Mouse (Mus musculus) embryonic facial prominence, embryonic 14.5 days (tissue): ENCODE data around the gene Zdhhc8. TPM values are rescaled to one million over a fixed set of nuclear protein-coding genes. Genes with fewer than 3 reads are reported as not detected.

Source experiments
- ATAC-seq: fragments of 200-750 bp; cut with Nextera tagmentation; 2 replicates; pipeline ENCODE4 v1.8.0; 2017; ENCODE audit warnings: low read depth, moderate number of reproducible peaks, moderate TSS enrichment
- DNase-seq: peaks from one replicate; pipeline ENCODE4 v3.0.0-alpha.2; 2015; ENCODE audit warnings: low spot score
- H3K27ac ChIP-seq: fragments of 300-500 bp; sonication (generic); replicated peaks from 2 replicates; pipeline ENCODE4 v1.5.1; 2014; ENCODE audit warnings: low read depth, mild to moderate bottlenecking, low read length, moderate library complexity
- H3K27me3 ChIP-seq: fragments of 300-500 bp; sonication (generic); replicated peaks from 2 replicates; pipeline ENCODE4 v1.6.1; 2014; ENCODE audit warnings: low read length; ENCODE audit not compliant: control insufficient read depth, insufficient read depth
- H3K36me3 ChIP-seq: fragments of 300-500 bp; sonication (generic); 2 replicates; pipeline ENCODE4 v1.6.1; 2014; ENCODE audit warnings: low read length, mixed read lengths; ENCODE audit not compliant: control insufficient read depth, insufficient read depth
- H3K4me1 ChIP-seq: fragments of 300-500 bp; sonication (generic); 2 replicates; pipeline ENCODE4 v1.6.1; 2014; ENCODE audit warnings: antibody characterized with exemption, low read length; ENCODE audit not compliant: control insufficient read depth, insufficient read depth
- H3K4me2 ChIP-seq: fragments of 300-500 bp; sonication (generic); 2 replicates; pipeline ENCODE4 v1.6.1; 2014; ENCODE audit warnings: low read depth, mild to moderate bottlenecking, low read length, moderate library complexity, mixed read lengths
- H3K4me3 ChIP-seq: fragments of 300-500 bp; sonication (generic); 2 replicates; pipeline ENCODE4 v1.5.1; 2014; ENCODE audit warnings: low read depth, mild to moderate bottlenecking, low read length
- H3K9ac ChIP-seq: fragments of 300-500 bp; sonication (generic); 2 replicates; pipeline ENCODE4 v1.6.1; 2014; ENCODE audit warnings: low read depth, mild to moderate bottlenecking, low read length, moderate library complexity, mixed read lengths
- H3K9me3 ChIP-seq: fragments of 300-500 bp; sonication (generic); 2 replicates; pipeline ENCODE4 v1.6.1; 2016; ENCODE audit warnings: low read length; ENCODE audit not compliant: control insufficient read depth
- WGBS: fragments of 180-500 bp; shearing (Covaris S2); extraction: QIAGEN DNeasy Blood & Tissue Kit; methylation state at CpG from one replicate; pipeline ENCODE4 v1.1.7; 2014; 5-methylcytosine and 5-hydroxymethylcytosine counted together
- polyA plus RNA-seq: library from polyadenylated mRNA; unstranded; fragments of >200 nt; fragmentation: Nextera tagmentation; extraction: Ambion mirVana; gene quantifications from 2 replicates; pipeline ENCODE4 v1.2.1, GENCODE M21; 2014

Zdhhc8 gene
- polyA plus RNA-seq, 1 experiment from 2014 or later = 23.6 TPM

- 60% methylated on average over 4 of the region's 4 CpGs for WGBS
- Histone ChIP-seq H3K4me3 (peak overlapping the region; percentile 85), H3K27ac (peak overlapping the region; percentile 90; the same call in 1 of the 2 replicates), H3K9ac (peak overlapping the region; percentile 93), H3K4me1 (peaks cover 30% of the 10 kb centered on the region), H3K4me2 (peak overlapping the region; percentile 88), H3K36me3 (peaks cover 70% of the 10 kb centered on the region), H3K27me3 (no peaks in the 10 kb centered on the region), H3K9me3 (no peaks in the 10 kb centered on the region)
- DNase-seq (no peak), ATAC-seq (no peak)
Observed at GRCm38 (mm10) chr16:18250231-18250630, 15.3 kb upstream of the Zdhhc8 start.

- Histone ChIP-seq H3K4me2 (peak overlapping the region; percentile 88), H3K9me3 (no peaks in the 10 kb centered on the region), H3K9ac (peak overlapping the region; percentile 93), H3K4me3 (peak overlapping the region; percentile 85), H3K4me1 (peaks cover 30% of the 10 kb centered on the region), H3K27me3 (no peaks in the 10 kb centered on the region), H3K27ac (peak overlapping the region; percentile 90), H3K36me3 (peaks cover 71% of the 10 kb centered on the region)
- 8% methylated on average over 26 of the region's 27 CpGs for WGBS
- peak; percentile 3 for ATAC-seq
- DNase-seq = peak; percentile 45
Observed at GRCm38 (mm10) chr16:18249364-18249967, 14.5 kb upstream of the Zdhhc8 start.

GRCm38 (mm10) chr16:18248433-18249363 lies 13.8 kb upstream of the Zdhhc8 start, which contains the start of the genes Trmt2a and Ranbp1:
TSS of gene Trmt2a (plus strand) at chr16:18248679.
TSS of gene Ranbp1 (minus strand) at chr16:18248732.
- peak; percentile 99 for DNase-seq
- under 1% methylated on average over 49 of the region's 102 CpGs for WGBS
- Histone ChIP-seq H3K4me1 (peaks cover 30% of the 10 kb centered on the region), H3K27ac (peak within 1 kb of the TSS; percentile 90), H3K4me3 (peak within 1 kb of the TSS; percentile 85), H3K9me3 (no peaks in the 10 kb centered on the region), H3K9ac (peak within 1 kb of the TSS; percentile 93), H3K27me3 (no peaks in the 10 kb centered on the region), H3K36me3 (peaks cover 71% of the 10 kb centered on the region), H3K4me2 (peak within 1 kb of the TSS; percentile 88)
- ATAC-seq = peak; percentile 96

DNA sequence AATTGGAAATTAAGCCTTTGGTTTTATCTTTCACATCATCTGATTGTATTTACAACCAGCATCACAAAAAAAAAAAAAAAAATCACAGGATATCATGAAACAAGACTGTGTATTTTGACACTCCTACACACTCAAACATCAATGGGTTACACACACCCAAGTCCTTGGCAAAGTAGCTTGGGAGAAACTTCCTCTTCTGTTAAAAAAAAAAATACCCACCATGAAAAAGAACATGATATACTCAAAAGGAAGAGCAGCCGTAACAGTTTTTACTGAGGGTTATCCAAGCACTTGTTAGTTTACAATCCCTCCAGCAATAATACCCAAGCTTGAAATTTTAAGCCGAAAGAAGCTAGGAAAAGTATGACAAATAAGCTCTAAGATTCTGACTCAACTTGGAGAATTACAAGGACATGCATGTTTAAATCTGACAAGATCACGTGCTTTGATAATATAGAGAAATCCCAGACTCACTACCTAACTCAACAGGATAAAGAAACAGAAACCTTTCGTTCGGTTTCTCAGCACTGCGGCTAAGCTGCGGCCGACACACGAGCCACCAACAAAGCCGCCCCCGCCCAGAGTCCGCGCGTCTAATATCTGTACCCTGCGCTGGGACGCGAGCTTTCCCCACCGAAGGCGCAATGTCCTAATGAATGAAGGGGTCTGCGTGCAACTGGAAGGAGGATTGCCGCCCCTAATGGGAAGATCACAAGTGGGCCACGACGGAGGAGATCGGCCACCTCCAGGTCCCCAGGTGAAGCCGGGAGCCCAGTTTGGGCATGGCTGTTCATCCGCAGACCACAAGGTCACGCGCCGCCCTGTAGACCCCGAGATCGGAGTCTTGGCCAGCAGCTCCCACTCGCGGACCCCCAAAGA lies 12.8 kb upstream of the Zdhhc8 start:
- no peak for ATAC-seq
- Histone ChIP-seq H3K9ac (peak overlapping the region; percentile 93), H3K4me3 (peak overlapping the region; percentile 85), H3K27me3 (no peaks in the 10 kb centered on the region), H3K27ac (peak overlapping the region; percentile 90), H3K4me1 (peaks cover 30% of the 10 kb centered on the region), H3K36me3 (peaks cover 71% of the 10 kb centered on the region), H3K4me2 (peak overlapping the region; percentile 88), H3K9me3 (no peaks in the 10 kb centered on the region)
- DNase-seq = peak; percentile 25
- 1% methylated on average over 26 of the region's 33 CpGs for WGBS

GRCm38 (mm10) chr16:18241581-18241980 lies 6.6 kb upstream of the Zdhhc8 start:
- 94% methylated on average over 10 of the region's 10 CpGs for WGBS
- peaks cover 88% of the 10 kb centered on the region for H3K36me3 ChIP-seq
- no peak for ATAC-seq

GRCm38 (mm10) chr16:18236676-18237501 lies 2.0 kb upstream of the Zdhhc8 start:
- 74% methylated on average over 7 of the region's 7 CpGs for WGBS
- no peaks in the 10 kb centered on the region for H3K9me3 ChIP-seq
- peak overlapping the region; percentile 90; the same call in 1 of the 2 replicates for H3K27ac ChIP-seq
- H3K36me3 ChIP-seq = peaks cover 41% of the 10 kb centered on the region
- H3K27me3 ChIP-seq = no peaks in the 10 kb centered on the region
- peaks cover 16% of the 10 kb centered on the region for H3K4me1 ChIP-seq
- H3K4me2 ChIP-seq = no peak overlapping the region
- 0 out of 2 replicates have a peak overlapping the region, but pooled peaks have one; percentile 89 for H3K9ac ChIP-seq
- H3K4me3 ChIP-seq = no peak overlapping the region
- DNase-seq (no peak), ATAC-seq (no peak)

More at GRCm38 (mm10) chr16:18241581-18241980, 6.6 kb upstream of the Zdhhc8 start:
- no peaks in the 10 kb centered on the region for H3K9me3 ChIP-seq
- H3K27me3 ChIP-seq = no peaks in the 10 kb centered on the region
- H3K4me3 ChIP-seq = no peak overlapping the region
- peaks cover 4% of the 10 kb centered on the region for H3K4me1 ChIP-seq
- no peak overlapping the region for H3K4me2 ChIP-seq
- no peak overlapping the region for H3K9ac ChIP-seq
- no peak for DNase-seq
- no peak overlapping the region for H3K27ac ChIP-seq

DNA sequence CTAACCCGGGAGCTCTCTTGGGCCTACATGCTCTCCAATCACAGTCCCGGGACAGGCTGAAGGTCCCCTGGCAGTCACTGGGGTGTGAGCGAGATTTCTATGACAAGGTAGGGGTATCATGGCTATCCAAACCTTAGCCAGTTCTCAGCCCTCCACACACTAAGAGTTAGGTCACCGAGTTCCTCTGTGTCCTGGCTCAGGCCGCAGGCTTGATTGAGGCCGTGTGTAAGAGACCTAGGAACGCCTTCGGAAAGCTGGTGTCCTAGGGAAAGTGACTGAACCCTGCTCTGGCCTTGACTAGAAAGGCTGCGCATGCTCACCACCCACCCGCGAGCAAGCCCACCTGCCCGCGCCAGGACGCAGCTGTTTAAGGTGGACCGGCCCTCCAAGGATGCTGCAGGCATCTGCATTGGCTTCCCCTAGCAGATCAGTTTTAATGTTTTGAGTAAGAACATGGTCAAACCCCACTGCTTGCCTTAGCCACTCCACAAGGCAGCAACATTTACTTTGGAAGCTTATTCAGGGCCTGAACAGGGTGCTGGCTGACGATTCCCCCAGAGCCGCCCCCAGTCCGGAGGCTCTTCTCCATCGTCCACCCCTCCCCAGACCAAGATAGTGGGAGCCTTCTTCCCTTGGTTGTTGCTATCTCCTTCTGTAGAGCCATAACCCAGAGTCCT lies 591 bp upstream of the Zdhhc8 start:
- H3K27ac ChIP-seq = peak overlapping the region; percentile 90
- H3K9ac ChIP-seq = peak overlapping the region; percentile 89
- DNase-seq (peak; percentile 85), ATAC-seq (peak; percentile 85)
- 5% methylated on average over 19 of the region's 19 CpGs for WGBS
- H3K27me3 ChIP-seq = no peaks in the 10 kb centered on the region
- peaks cover 16% of the 10 kb centered on the region for H3K4me1 ChIP-seq
- H3K9me3 ChIP-seq = no peaks in the 10 kb centered on the region
- H3K36me3 ChIP-seq = peaks cover 27% of the 10 kb centered on the region
- H3K4me3 ChIP-seq = peak overlapping the region; percentile 89
- peak overlapping the region; percentile 75 for H3K4me2 ChIP-seq
